Mouse (Mus musculus): ENCODE measurements at regions not wholly inside any gene's neighbourhood (a gene's known extent, or its start where the extent isn't known, plus 50 kb on each side); places are given as distances from the start of the nearest gene placed in this dataset.

GRCm38 (mm10) chr2:133614672-133615071 lies 62.7 kb downstream of the Bmp2 start:
- peak; percentile 86 for DNase-seq (ENCODE audit: low read depth, low spot score)

- no peak for DNase-seq (ENCODE audit: low read depth, low spot score)
Observed at GRCm38 (mm10) chr2:133615299-133615698, 63.3 kb downstream of the Bmp2 start.

- DNase-seq (ENCODE audit: low read depth, low spot score): no peak
Observed at GRCm38 (mm10) chr2:133617317-133617835, 65.4 kb downstream of the Bmp2 start.

GRCm38 (mm10) chr2:133622523-133622922 lies 70.6 kb downstream of the Bmp2 start:
- no peak for DNase-seq (ENCODE audit: low read depth, low spot score)

- DNase-seq (ENCODE audit: low read depth, low spot score): no peak
Observed at GRCm38 (mm10) chr2:133625542-133625941, 73.6 kb downstream of the Bmp2 start.

- no peak for DNase-seq (ENCODE audit: low read depth, low spot score)
Observed at GRCm38 (mm10) chr2:133628874-133629273, 76.9 kb downstream of the Bmp2 start.

- no peak for DNase-seq (ENCODE audit: low read depth, low spot score)
Observed at GRCm38 (mm10) chr2:133635434-133635833, 83.5 kb downstream of the Bmp2 start.

GRCm38 (mm10) chr2:133649874-133650481 lies 98.0 kb downstream of the Bmp2 start:
- no peak for DNase-seq (ENCODE audit: low read depth, low spot score)

- no peak for DNase-seq (ENCODE audit: low read depth, low spot score)
Observed at GRCm38 (mm10) chr2:133666331-133667054, 114.5 kb downstream of the Bmp2 start.

GRCm38 (mm10) chr2:133667055-133667395 lies 115.1 kb downstream of the Bmp2 start:
- DNase-seq (ENCODE audit: low read depth, low spot score): no peak

GRCm38 (mm10) chr2:133669821-133670220 lies 117.9 kb downstream of the Bmp2 start:
- no peak for DNase-seq (ENCODE audit: low read depth, low spot score)

- no peak for DNase-seq (ENCODE audit: low read depth, low spot score)
Observed at GRCm38 (mm10) chr2:133671528-133671927, 119.6 kb downstream of the Bmp2 start.

- no peak for DNase-seq (ENCODE audit: low read depth, low spot score)
Observed at GRCm38 (mm10) chr2:133684367-133684766, 132.4 kb downstream of the Bmp2 start.

GRCm38 (mm10) chr2:133688121-133688787 lies 136.3 kb downstream of the Bmp2 start:
- DNase-seq (ENCODE audit: low read depth, low spot score): no peak

- no peak for DNase-seq (ENCODE audit: low read depth, low spot score)
Observed at GRCm38 (mm10) chr2:133688788-133689155, 136.8 kb downstream of the Bmp2 start.

- no peak for DNase-seq (ENCODE audit: low read depth, low spot score)
Observed at GRCm38 (mm10) chr2:133708735-133709584, 157.0 kb downstream of the Bmp2 start.

GRCm38 (mm10) chr2:133716243-133716642 lies 164.3 kb downstream of the Bmp2 start:
- DNase-seq (ENCODE audit: low read depth, low spot score): no peak

GRCm38 (mm10) chr2:133717076-133717475 lies 165.1 kb downstream of the Bmp2 start:
- DNase-seq (ENCODE audit: low read depth, low spot score): no peak

- DNase-seq (ENCODE audit: low read depth, low spot score): peak; percentile 3
Observed at GRCm38 (mm10) chr2:133724310-133724709, 172.4 kb downstream of the Bmp2 start.

- DNase-seq (ENCODE audit: low read depth, low spot score): no peak
Observed at GRCm38 (mm10) chr2:133724757-133725156, 172.8 kb downstream of the Bmp2 start.

- no peak for DNase-seq (ENCODE audit: low read depth, low spot score)
Observed at GRCm38 (mm10) chr2:133734469-133735225, 182.7 kb downstream of the Bmp2 start.

All from ES-CJ7 (cell line).